Mouse (Mus musculus) cerebellum, adult 8-10 months (tissue): Measurements from ENCODE around the gene Dap.

Experiments
- DNase-seq: peaks from one replicate; pipeline ENCODE4 v3.0.0; 2022

Dap gene

DNA sequence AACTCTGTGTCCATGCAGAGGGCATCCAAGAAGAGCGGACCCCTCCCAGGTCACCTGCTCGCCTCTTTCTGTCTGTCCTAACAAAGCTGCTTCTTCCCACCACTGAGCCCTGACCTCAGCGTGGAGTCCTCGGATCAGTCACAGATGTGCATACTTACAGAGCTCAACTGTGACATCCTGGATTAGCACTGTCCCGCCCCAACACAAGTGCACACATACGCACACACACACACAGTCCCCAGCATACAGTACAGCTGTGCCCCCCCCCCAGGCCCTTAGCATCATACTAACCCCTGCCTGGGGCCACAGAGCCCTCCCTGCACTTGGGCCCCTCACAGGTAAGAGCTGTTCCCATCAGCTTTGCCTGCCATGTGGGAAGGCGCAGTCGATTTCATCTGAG lies 41.3 kb downstream of the Dap start:
- no peak for DNase-seq

DNA sequence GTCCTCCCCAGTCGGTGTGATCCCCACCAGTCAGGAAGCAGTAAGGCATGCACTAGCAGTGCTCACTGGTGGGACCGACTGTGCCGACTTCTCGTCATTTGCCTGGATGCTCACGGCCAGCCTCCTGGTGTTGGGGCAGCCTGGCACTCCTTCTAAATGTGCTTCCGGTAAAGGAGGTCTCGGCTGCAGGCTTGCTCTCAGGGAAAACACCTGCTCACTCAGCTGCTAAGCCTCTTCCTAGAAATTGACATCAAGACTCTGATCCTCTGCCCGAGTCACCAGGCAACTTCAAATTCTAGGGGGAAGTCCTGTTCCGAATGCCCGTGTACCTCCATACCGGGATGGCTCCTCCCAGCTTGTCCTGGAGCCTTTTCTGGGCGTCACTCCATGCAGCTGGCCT lies 41.7 kb downstream of the Dap start:
- DNase-seq = no peak

DNA sequence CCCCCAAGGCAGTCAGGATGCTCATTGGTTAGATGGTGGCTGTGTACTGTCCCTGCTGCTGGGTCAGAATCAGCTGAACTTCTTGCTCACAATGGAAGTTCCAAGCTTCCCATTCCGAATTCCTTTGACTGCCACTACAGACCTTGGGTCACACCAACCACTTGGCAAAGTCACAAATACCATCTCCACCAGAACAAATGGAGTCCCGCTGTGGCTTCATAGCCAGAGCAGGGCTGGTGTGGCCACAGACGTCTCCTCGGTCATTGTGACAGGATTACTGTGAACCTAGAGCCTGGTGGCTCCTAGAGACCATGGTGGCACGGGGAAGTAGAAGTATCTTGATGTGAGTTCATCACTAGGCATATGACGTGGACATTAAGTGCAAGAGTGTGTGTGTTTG lies 44.0 kb downstream of the Dap start:
- no peak for DNase-seq

DNA sequence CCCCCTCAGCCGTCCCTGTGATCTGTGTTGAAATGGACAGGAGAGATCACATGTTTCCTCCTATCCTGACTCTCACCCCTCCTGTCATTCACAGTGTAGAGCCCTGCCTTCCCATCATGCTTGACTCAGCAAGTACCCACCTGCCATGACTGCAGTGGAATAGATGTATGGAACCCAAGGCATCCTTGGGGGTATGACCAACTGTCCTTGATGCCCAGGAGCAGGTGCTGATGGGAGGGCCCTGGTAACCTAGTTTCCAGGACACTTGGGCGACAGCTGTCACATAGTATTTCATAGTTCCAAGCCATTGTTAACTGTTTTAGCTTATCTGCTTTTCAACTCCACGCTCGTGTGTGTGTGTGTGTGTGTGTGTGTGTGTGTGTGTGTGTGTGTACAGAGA lies 45.4 kb downstream of the Dap start:
- DNase-seq = no peak

DNA sequence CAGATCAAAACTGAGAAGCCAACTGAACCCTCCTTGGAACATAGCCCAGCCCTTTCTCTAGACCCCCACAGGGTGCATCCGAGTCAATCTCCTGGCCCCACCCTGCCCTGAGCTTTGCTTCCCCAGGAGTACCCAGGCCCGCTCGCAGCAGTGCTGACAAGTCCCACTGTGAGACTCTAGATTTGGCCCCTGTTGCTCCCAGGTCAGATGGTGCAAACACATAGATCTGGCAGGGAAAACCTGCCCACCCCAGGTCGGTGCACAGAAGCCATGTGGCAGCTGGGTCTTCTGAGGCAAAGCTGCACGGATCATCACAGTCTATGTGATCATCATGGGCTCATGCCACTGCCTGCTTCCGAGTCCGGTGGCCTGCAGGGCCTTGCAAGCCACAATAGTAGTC lies 48.6 kb downstream of the Dap start:
- DNase-seq = no peak

DNA sequence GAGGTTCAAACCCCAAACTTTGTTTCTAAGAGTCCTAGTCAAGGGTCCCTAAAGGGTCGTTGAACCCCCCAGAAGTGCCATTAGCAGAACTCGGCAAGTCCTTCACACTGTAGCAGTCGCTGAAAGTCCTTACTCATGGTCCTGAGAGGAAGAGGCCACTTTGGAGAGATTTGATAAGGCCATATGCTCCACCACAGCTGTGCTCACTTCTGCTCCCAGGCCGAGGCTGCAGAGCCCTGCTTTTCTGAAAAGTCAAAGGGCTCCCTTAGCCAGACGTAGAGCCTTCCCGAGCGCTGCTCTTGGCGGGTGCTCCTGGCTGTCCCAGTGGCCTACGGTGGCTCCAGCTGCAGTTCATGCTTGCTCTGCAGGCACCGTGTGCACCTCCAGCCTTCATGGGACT lies 49.4 kb downstream of the Dap start:
- DNase-seq = no peak

DNA sequence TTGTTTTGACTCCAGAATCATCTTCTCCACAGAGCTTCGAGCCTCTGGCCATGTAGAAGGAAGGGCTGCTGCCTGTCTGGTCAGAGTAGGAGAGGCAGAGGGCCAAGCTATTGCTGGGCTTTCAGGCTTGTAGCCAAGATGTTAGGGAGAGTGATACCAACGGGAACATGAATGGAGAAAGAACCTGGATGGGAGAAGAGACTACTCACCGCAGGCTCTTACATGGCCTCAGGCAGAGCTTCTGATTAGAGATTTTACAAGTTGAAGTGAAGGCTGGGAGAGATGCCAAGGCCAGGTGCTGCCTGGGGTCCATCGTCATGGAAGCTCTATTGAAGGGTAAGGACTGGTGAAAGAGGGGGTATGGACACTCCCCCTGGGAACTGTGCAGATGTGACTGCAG lies 54.0 kb downstream of the Dap start:
- DNase-seq = no peak

DNA sequence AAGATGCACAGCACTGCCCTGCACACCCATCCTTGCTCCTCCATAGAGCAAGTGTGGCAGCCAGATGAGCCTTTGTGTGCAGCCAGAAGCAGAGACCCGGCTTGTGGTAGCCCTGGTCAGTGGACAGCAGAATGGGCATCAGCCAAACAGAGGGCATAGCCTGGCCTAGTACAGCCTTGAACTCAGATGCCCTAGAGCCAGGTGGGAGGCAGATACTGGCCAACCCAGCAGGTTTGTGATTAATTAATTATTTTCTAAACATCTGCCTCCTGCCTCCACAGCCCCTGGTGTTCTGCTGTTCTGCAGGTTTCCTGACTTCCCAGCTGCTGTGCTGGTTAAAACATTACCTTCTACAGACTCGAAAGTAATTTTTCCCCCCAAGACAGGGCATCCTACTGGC lies 55.0 kb downstream of the Dap start:
- no peak for DNase-seq

DNA sequence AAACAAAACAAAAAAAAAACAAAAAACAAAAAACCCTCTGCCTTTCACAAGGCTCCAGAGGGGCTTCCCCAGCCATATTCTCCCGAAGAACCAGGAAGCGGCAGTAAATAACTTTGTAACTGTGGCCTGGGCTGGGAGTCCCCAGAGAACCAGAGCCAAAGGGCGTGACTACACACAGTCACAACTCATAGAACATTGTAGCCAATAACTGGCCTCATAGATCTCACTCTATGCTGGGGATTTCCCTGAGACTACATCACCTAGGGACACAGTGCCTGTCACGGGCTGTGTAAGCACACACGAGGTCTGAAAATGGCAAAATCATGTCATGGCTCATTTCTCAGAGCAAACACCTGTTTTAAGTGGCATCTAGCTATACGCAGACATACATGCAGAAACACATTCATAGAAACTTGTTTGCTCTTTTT lies 55.5 kb downstream of the Dap start:
- DNase-seq = no peak

DNA sequence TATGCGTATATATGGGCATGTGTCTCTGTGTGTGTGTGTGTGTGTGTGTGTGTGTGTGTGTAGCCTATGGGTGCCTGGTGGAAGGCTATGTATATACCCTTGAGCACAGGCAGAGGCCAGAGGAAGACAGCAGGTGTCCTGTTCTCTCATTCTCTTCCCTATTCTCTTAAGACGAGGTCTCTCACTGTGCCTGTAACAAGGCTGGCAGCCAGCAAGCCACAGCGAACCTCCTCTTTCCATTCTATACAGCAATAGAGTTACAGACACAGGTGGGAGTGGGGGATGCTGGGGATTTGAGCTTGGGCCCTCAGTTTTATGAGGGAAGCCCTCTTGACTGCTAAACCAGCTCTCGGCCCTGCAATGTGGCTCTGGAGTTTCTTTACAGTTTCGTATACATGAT lies 55.9 kb downstream of the Dap start:
- no peak for DNase-seq

DNA sequence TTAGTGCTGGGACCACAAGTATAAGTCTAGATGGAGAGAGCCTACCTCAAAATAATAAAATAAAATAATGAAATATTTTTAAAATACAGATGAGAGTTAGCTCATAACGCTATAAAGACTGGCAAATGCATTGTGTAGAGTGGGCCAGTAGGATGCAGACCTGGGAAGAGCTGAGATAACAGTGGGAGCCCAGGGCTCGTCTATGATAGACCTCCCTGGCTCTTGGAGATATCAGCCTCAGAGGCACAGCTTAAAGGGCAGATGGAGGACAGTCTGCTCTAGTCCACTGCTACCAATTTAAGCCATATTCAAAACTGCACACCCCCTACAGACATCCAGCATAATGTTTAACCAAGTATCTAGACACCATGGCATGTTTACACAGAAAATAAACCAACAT lies 56.6 kb downstream of the Dap start:
- DNase-seq = no peak

DNA sequence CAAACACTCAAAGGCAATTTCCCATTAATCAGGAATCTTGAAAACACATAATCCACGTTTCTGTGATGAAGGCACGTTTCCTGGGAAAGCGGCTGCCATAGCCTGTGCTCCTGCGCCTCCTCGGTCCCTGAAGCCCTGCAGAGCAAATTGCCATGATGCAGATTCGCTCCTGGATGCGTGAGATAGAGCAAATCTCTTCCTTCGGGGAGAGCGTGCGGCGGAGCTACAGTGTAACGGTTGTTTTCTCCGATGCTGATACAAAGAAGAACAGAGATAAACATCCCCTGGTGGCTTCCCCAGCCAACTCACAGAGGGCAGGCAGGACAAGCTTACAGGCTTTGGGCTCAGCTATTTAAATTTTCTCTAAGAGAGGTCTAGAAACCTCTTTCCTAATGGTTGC lies 57.7 kb downstream of the Dap start:
- no peak for DNase-seq

DNA sequence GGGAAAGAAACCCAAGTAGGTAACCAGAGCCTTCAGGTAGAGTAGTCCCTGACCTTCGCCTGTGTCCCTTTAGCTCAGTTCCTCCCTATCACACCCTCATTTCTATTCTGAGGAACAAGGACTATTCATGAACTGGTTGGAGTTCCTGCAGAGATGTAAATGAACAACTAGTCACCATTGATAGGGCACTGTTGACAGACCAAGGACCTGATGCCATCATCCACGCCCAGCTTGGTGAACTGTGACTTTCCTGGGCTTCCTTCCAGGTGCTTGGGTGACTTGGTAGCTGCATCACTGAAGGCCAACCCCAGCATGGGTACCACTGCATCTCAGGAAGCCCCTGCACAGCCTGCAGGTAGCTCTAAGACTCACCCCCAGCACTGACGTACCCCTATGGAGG lies 58.2 kb downstream of the Dap start:
- no peak for DNase-seq

DNA sequence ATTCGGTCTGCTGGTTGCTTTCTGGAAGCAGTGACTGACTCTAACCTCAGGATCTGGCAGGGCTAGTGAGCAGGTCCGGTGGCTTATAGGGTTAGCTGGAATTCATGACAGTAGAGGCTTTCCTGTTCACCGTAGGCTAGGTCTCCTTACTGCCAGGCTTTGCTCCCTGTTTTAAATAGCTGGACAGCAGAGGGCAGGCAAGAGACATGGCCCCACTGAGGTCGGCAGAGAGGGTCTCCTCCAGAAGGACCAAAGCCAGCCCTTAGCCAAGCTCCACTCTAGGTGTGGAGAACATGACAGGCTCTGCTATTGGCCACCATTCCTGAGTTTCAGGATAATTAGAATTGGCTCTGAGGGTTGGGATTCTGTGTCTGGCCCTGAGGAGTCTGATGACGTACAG lies 60.0 kb downstream of the Dap start:
- DNase-seq = no peak

DNA sequence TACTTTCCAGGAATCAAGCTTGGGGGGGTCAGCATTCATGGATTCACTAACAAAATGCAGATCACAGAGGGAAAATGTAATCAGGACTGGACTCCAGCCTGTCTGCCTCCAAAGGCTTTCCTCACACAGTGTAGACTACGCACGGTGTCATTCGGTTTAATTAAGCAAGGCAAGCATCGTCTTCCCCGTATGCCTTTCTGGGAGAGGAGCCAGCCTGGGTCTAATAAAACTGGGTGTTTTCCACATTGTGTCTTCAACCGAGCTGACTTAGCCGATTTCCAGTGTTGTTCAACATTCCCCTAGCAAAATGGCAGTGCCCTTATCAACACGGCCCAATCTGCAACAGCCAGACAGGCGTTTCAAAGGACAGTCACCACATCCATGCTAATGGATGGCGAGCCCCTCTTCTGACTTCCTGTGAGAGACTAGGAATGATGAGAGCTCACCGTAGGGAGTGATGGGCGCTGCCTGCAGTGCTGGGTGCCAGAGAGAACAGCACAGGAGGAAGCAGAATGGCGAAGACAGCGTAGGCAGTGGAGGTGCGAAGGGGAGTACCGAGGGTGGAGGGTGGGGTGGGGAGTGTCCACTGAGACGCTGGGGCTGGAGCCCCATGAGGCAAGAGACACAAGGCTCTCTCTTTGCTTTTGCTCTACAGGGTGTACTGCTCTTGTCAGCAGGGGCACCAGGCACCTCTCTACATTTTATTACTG lies 61.0 kb downstream of the Dap start:
- DNase-seq = no peak

DNA sequence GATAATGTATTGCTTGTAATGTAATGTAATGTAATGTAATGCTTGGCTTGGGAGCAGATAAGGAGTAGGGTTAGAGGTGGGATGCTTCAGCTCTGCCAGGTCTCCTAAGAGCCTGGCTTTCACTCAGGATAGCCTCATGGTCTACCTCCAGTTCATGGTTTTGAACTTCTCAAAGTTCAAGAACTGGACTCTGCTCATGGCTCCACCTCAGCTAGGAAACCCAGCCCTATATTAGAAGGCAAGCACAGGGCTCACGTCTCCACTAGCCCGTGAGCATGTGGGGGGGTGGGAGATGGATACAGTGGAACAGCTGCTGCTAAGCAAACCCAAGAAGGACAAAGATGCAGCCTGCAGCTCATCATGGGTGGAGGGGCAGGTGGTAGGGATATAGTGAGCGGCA lies 61.6 kb downstream of the Dap start:
- DNase-seq = no peak

DNA sequence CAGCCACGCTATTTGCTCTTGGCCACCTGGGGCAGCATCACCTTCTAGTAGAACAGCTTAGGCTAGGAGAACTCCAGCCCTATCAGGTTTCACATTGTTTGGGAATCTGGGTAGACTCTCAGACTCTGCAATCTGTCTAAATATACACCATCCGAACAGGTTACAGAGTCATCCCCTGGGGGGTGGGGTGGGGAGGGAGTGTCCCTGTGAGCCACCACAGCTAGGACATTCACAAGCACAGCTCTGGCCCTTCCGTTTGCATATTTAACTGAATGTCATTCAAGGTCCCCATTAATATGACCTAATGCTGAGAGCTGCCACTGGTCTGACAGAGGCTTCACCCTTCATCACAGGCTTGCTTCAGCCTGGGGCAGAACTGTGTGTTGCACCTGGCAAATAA lies 68.5 kb downstream of the Dap start:
- no peak for DNase-seq

DNA sequence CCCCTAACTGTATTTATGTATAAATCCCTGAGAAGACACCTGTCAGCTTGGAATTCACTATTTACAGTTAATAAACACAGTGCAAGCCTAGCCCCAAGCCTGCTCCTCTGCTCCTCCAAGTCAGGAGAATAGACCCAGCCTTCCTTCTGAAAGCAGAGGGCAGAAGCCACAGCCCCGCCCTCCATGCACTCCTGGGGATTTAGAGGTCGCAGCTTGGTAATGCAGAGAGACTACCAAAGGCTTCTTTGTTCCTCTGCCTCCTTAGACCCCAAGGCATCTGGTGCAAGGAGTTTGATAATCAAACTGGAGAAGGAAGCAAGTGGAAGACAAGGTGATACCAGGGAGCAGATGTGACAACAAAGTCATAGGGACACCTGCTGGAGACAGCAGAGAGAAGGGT lies 70.2 kb downstream of the Dap start:
- DNase-seq = no peak

DNA sequence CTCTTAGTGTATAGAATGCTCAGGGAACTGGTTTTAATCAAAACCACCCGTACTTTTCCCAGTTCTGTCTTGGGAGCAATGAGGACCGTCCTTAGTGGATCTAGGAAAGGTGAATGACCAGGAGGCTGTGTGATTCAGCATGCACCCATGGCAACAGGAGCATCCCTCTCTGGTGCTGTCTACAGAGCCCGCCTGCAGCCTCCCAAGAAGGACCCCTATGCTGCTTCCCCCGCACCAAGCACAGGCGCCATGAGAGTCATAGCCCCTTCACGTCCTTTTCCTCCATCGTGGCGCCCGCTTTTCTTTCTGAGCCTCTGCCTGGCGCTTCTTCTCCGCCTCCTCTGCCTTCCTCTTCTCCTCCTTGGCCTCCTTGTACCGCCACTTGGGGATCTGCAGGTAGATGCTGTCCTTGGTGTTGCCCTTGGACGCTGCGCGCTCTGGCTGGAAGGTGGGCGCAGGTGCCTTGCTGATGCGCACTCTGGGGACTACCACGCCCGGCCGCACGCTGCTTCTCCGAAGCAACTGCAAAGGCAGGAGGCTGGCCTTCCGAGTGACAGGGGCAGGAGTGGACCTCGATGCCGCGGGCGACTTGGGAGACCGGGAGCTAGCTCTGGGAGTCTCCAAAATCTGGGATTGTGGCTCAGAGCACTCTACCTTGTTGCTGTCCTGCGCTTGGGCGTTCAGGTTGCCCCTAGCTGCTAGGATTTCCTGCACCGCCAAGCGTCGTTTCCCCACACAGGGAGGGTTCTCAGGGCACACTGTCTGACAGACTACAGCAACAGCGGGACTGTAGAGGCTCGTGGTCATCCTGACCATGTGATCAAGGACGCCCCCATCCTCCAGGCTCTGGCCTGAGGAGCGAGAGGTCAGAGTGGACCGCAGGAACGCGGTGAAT lies 73.0 kb downstream of the Dap start:
- no peak for DNase-seq

DNA sequence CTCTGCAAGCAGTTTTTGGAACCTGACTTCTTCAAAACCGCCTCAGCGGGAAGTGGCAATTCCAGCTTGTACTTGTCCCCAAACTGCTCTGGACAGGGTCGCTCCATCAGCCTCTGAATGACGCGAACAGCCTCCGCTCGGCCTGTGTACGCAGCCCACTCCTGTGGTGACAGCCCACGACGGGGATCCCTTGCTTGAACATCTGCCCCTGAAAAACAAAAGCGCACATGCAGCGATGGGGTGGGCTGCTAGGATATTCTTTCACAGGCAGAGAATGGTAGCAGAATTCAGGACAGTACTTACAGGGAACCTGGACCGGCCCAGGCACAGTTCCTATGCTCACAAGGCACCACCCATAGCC lies 73.6 kb downstream of the Dap start:
- DNase-seq = no peak

DNA sequence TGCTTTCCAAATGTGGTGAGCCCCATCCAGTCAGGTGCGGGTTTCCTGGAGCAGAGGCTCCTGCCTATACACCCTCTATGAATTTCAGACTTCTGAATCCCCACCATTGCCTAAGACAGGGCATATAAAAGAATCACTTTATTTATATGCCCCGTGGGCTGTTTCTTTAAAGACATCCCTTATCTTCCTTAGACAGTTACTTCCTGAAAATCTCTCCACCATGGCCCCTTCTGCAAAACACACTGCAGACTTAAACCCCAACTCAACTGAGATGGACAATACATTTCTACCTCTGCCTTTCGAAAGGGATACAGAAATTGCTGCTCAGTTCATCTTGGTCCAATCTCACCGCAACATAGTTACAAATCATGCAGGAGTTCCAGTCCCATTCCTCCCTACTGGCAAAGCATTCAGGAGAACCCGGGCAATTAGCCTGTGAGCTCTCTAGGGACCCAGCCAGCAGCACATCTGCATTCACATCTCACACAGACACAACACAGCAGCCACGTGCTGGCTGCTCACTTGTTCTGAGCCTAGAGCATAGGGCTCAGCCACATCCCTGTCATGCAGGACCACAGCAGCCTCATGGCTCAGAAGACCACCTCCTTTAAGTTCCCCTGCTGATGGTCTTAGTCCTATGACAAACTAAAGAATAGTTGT lies 75.3 kb downstream of the Dap start:
- DNase-seq = no peak

DNA sequence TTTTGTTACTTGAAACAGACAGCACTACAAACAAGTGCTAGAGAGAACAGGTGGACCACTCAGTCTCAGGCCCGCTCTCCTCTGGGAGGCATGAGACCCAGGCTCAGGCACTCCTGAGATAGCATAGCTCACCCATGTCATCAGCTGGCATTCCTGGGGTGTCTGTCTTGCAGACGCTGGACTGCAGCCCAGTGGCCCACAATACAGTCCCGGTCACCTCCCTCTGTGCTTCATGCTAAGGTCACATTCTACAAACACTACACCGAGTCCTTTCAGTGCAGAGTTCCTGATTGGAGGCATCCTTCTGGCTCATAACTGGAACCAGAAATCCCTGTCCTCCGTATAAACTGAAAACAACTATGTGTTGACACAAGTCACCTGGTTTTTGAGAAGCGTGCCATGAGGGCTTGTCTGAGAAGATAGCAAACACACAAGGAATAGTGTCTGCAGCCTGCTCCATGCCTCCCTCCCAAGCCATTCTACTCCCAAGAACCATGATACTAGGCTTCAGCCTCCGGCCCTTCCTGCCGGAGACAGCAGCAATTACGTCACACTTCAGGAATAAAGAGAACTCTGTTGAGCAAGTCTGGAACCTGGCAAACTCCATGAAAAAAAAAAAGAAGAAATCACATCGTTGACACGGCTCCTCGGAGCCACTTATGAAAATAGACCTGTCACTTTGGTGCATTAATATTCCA lies 78.3 kb downstream of the Dap start:
- no peak for DNase-seq

DNA sequence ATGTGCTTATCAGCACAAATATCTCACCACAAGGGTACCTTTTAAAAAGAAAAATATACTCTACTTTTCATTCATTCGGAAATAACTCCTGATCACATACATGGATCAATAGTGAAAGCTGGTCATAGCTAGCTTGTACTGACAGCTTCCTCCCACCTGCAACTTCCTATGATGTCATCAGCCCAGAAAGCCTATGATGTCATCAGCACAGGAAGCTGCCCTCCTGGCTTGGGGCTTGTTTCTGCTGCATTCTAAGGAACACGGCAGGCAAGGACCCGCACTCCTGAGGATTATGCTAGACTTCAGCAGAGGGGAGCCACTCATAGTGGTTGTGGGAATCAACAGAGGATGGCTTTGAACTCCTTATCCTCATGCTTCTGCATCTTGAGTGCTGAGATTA lies 80.2 kb downstream of the Dap start:
- DNase-seq = no peak

DNA sequence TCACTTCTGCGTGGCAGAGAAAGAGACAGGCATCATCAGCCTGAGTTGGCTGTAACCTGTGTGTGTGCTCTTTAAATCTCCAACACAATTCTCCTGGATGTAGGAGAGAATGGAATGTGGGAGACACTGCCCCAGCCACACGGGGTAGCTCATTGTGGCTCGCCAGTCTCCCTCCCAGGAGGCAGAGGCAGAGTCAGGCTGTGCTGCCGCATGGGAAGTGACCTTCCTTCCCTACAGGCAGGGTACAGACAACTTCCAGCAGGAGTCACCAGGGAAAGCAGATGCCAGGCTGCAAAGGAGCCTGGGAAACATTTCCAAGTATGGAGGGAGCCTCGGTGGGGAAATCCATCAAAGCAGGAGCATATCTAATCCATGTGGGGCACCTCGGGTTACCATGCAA lies 81.1 kb downstream of the Dap start:
- DNase-seq = no peak
